Comparison of ENCODE assay signal across 31 mouse cellular contexts in genomic region chr1:95609045-95609444, GRCm38 (mm10).
"Had no signal": no experiment of that assay in that cellular context is flagged by ENCODE, and none has a peak within 500 bp of the region (broad histone marks: within the 10 kb centered on the region; RNA-seq: fewer than 3 reads in every experiment).

No protein-coding gene starts in this region.

- DNase-seq: heart, postnatal 10 days; heart, postnatal 14 days; heart, postnatal 36 days; heart, postnatal 4 days; kidney, adult 11 months; kidney, adult 18-20 months; kidney, adult 2 months; kidney, adult 8-10 months; kidney, adult 9 months; kidney, postnatal 10 days; kidney, postnatal 14 days; kidney, postnatal 25 days; kidney, postnatal 36 days; kidney, postnatal 4 days; layer of hippocampus, adult 9-11 months; layer of hippocampus, postnatal 36 days had no signal

- H3K4me1 ChIP-seq: heart, embryonic 12.5 days; heart, embryonic 13.5 days; heart, embryonic 15.5 days; hindbrain, embryonic 10.5 days; hindbrain, embryonic 12.5 days; hindbrain, embryonic 13.5 days; hindbrain, embryonic 15.5 days; intestine, embryonic 15.5 days; kidney, embryonic 15.5 days had no signal

- H3K9me3 ChIP-seq: heart, embryonic 12.5 days; heart, embryonic 13.5 days; heart, embryonic 15.5 days; hindbrain, embryonic 10.5 days; hindbrain, embryonic 12.5 days; hindbrain, embryonic 13.5 days; hindbrain, embryonic 15.5 days; intestine, embryonic 15.5 days; kidney, embryonic 15.5 days had no signal

- H3K9ac ChIP-seq: heart, embryonic 12.5 days; heart, embryonic 13.5 days; heart, embryonic 15.5 days; hindbrain, embryonic 12.5 days; hindbrain, embryonic 13.5 days; hindbrain, embryonic 14.5 days; hindbrain, embryonic 15.5 days; intestine, embryonic 15.5 days; kidney, embryonic 15.5 days had no signal

- H3K27ac ChIP-seq: heart, embryonic 13.5 days; heart, embryonic 15.5 days; hindbrain, embryonic 10.5 days; hindbrain, embryonic 12.5 days; hindbrain, embryonic 13.5 days; hindbrain, embryonic 14.5 days; hindbrain, embryonic 15.5 days; hindbrain, postnatal 0 days; intestine, embryonic 15.5 days; kidney, embryonic 15.5 days; kidney, postnatal 0 days; layer of hippocampus, adult 2 months; left cerebral cortex, adult 2 months had no signal

- H3K27me3 ChIP-seq: heart, embryonic 12.5 days; heart, embryonic 13.5 days; heart, embryonic 15.5 days; hindbrain, embryonic 12.5 days; hindbrain, embryonic 13.5 days; hindbrain, embryonic 15.5 days; intestine, embryonic 15.5 days; kidney, embryonic 15.5 days had no signal

- H3K36me3 ChIP-seq: heart, embryonic 12.5 days; heart, embryonic 13.5 days; heart, embryonic 15.5 days; hindbrain, embryonic 10.5 days; hindbrain, embryonic 12.5 days; hindbrain, embryonic 13.5 days; hindbrain, embryonic 15.5 days; intestine, embryonic 15.5 days; kidney, embryonic 15.5 days had no signal

- H3K4me3 ChIP-seq: heart, embryonic 12.5 days; heart, embryonic 13.5 days; heart, embryonic 15.5 days; hindbrain, embryonic 10.5 days; hindbrain, embryonic 12.5 days; hindbrain, embryonic 13.5 days; hindbrain, embryonic 15.5 days; intestine, embryonic 15.5 days; kidney, embryonic 15.5 days; layer of hippocampus, adult 2 months; left cerebral cortex, adult 2 months had no signal

- H3K4me2 ChIP-seq: heart, embryonic 11.5 days; heart, embryonic 12.5 days; heart, embryonic 13.5 days; heart, embryonic 15.5 days; hindbrain, embryonic 12.5 days; hindbrain, embryonic 13.5 days; hindbrain, embryonic 14.5 days; hindbrain, embryonic 15.5 days; intestine, embryonic 15.5 days; kidney, embryonic 15.5 days had no signal
